Mouse (Mus musculus) embryo, embryonic 10.5 days (tissue): Measurements from ENCODE around the gene 4931429L15Rik.

ENCODE experiments used
- DNase-seq: peaks from one replicate; pipeline ENCODE4 v3.0.0-alpha.2; 2015; ENCODE audit warnings: low spot score

4931429L15Rik gene

GRCm38 (mm10) chr9:46257546-46257945 lies 62.2 kb downstream of the 4931429L15Rik start:
- no peak for DNase-seq

- no peak for DNase-seq
Observed at GRCm38 (mm10) chr9:46256658-46257385, 63.0 kb downstream of the 4931429L15Rik start.

- DNase-seq: no peak
Observed at GRCm38 (mm10) chr9:46256177-46256576, 63.6 kb downstream of the 4931429L15Rik start.
